Mouse (Mus musculus) midbrain, embryonic 10.5 days (tissue): ENCODE measurements around the gene Olfr686. TPM values are rescaled to one million over a fixed set of nuclear protein-coding genes. Genes with fewer than 3 reads are reported as not detected.

Experiments
- polyA plus RNA-seq: library from polyadenylated mRNA; unstranded; fragments of >200 nt; fragmentation: Nextera tagmentation; extraction: Ambion mirVana; gene quantifications from 2 replicates; pipeline ENCODE4 v1.2.1, GENCODE M21; 2016

Olfr686 gene
- polyA plus RNA-seq, 1 experiment from 2014 or later = not detected

Other genes with a start within 250 kb of the Olfr686 start
- gene Olfr670, start 244.9 kb downstream of the Olfr686 start, polyA plus RNA-seq = not detected in 2 replicates
- gene Olfr671, start 228.4 kb downstream of the Olfr686 start, polyA plus RNA-seq = not detected in 2 replicates
- gene Olfr672, start 205.5 kb downstream of the Olfr686 start, polyA plus RNA-seq = not detected in 2 replicates
- gene Olfr675, start 179.0 kb downstream of the Olfr686 start, polyA plus RNA-seq = not detected in 2 replicates
- not detected in 2 replicates for gene Olfr676, start 174.8 kb downstream of the Olfr686 start, polyA plus RNA-seq
- not detected in 2 replicates for gene Olfr677, start 156.1 kb downstream of the Olfr686 start, polyA plus RNA-seq
- gene Olfr678, start 143.0 kb downstream of the Olfr686 start, polyA plus RNA-seq = not detected in 2 replicates
- gene Olfr679, start 126.3 kb downstream of the Olfr686 start, polyA plus RNA-seq = not detected in 2 replicates
- not detected in 2 replicates for gene Olfr680-ps1, start 114.7 kb downstream of the Olfr686 start, polyA plus RNA-seq
- not detected in 2 replicates for gene Olfr681, start 90.6 kb downstream of the Olfr686 start, polyA plus RNA-seq
- gene Olfr683, start 60.5 kb downstream of the Olfr686 start, polyA plus RNA-seq = not detected in 2 replicates
- gene Olfr684, start 43.8 kb downstream of the Olfr686 start, polyA plus RNA-seq = not detected in 2 replicates
- not detected in 2 replicates for gene Olfr685, start 21.5 kb downstream of the Olfr686 start, polyA plus RNA-seq
- gene Olfr688, start 80.6 kb upstream of the Olfr686 start, polyA plus RNA-seq = not detected in 2 replicates
- gene Olfr689, start 103.7 kb upstream of the Olfr686 start, polyA plus RNA-seq = 0.02 TPM in 1 of 2 replicates, not detected in the other
- not detected in 2 replicates for gene Olfr690, start 126.6 kb upstream of the Olfr686 start, polyA plus RNA-seq
- gene Olfr691, start 134.8 kb upstream of the Olfr686 start, polyA plus RNA-seq = not detected in 2 replicates
- not detected in 2 replicates for gene Olfr692, start 160.7 kb upstream of the Olfr686 start, polyA plus RNA-seq
- not detected in 2 replicates for gene Gm5901, start 167.6 kb upstream of the Olfr686 start, polyA plus RNA-seq
- gene Fam160a2, start 192.6 kb upstream of the Olfr686 start, polyA plus RNA-seq = 38.6 and 39.3 TPM in 2 replicates
- gene Cnga4, start 197.1 kb upstream of the Olfr686 start, polyA plus RNA-seq = 0.12 TPM in 1 of 2 replicates, not detected in the other
- gene Cckbr, start 218.2 kb upstream of the Olfr686 start, polyA plus RNA-seq = 0.20 and 0.27 TPM in 2 replicates